Mouse (Mus musculus): Measurements from ENCODE around the gene Dmrt1.
A peak's percentile ranks its signal among the peaks of the same experiment; 100 is the strongest.

The Dmrt1 gene

GRCm38 (mm10) chr19:25545714-25546340 lies 40.4 kb downstream of the Dmrt1 start:
- no peak overlapping the region for H3K4me3 ChIP-seq (replicated peaks; ENCODE audit: low read length)
- TF ChIP-seq POU5F1 (IDR thresholded peaks at IDR 0.05; ENCODE audit: borderline replicate concordance, low read length) (no peak), CTCF (conservative IDR thresholded peaks at IDR 0.05; ENCODE audit: low read length) (peak; percentile 72), NANOG (IDR thresholded peaks at IDR 0.05; ENCODE audit: borderline replicate concordance, low read length) (no peak)
- no peaks in the 10 kb centered on the region for H3K27me3 ChIP-seq (ENCODE audit: insufficient read depth, low read length)
- H3K4me1 ChIP-seq (replicated peaks; ENCODE audit: low read depth, low read length), result peaks cover 40% of the 10 kb centered on the region
- no peaks in the 10 kb centered on the region for H3K9me3 ChIP-seq (ENCODE audit: low read length)
- peaks cover 8% of the 10 kb centered on the region for H3K36me3 ChIP-seq (ENCODE audit: insufficient read depth, low read length)

GRCm38 (mm10) chr19:25547086-25547643 lies 41.7 kb downstream of the Dmrt1 start:
- H3K9me3 ChIP-seq (ENCODE audit: low read length), result no peaks in the 10 kb centered on the region

GRCm38 (mm10) chr19:25550346-25550745 lies 44.9 kb downstream of the Dmrt1 start:
- Histone ChIP-seq H3K36me3 (ENCODE audit: insufficient read depth, low read length) (peaks cover 8% of the 10 kb centered on the region), H3K4me3 (replicated peaks; ENCODE audit: low read length) (no peak overlapping the region), H3K9me3 (ENCODE audit: low read length) (no peaks in the 10 kb centered on the region), H3K27me3 (ENCODE audit: insufficient read depth, low read length) (no peaks in the 10 kb centered on the region), H3K4me1 (replicated peaks; ENCODE audit: low read depth, low read length) (peaks cover 33% of the 10 kb centered on the region)
- TF ChIP-seq POU5F1 (IDR thresholded peaks at IDR 0.05; ENCODE audit: borderline replicate concordance, low read length), result no peak

More at GRCm38 (mm10) chr19:25547086-25547643, 41.7 kb downstream of the Dmrt1 start:
- Histone ChIP-seq H3K36me3 (ENCODE audit: insufficient read depth, low read length) (peaks cover 8% of the 10 kb centered on the region), H3K4me3 (replicated peaks; ENCODE audit: low read length) (no peak overlapping the region), H3K4me1 (replicated peaks; ENCODE audit: low read depth, low read length) (peaks cover 44% of the 10 kb centered on the region), H3K27me3 (ENCODE audit: insufficient read depth, low read length) (no peaks in the 10 kb centered on the region)
- no peak for TF ChIP-seq POU5F1 (IDR thresholded peaks at IDR 0.05; ENCODE audit: borderline replicate concordance, low read length)
- TF ChIP-seq NANOG (IDR thresholded peaks at IDR 0.05; ENCODE audit: borderline replicate concordance, low read length), result no peak
- TF ChIP-seq CTCF (conservative IDR thresholded peaks at IDR 0.05; ENCODE audit: low read length), result no peak

- peaks cover 27% of the 10 kb centered on the region for H3K4me1 ChIP-seq (replicated peaks; ENCODE audit: low read depth, low read length)
- no peaks in the 10 kb centered on the region for H3K27me3 ChIP-seq (ENCODE audit: insufficient read depth, low read length)
- H3K4me3 ChIP-seq (replicated peaks; ENCODE audit: low read length), result no peak overlapping the region
- no peaks in the 10 kb centered on the region for H3K9me3 ChIP-seq (ENCODE audit: low read length)
- H3K36me3 ChIP-seq (ENCODE audit: insufficient read depth, low read length), result peaks cover 5% of the 10 kb centered on the region
- TF ChIP-seq POU5F1 (IDR thresholded peaks at IDR 0.05; ENCODE audit: borderline replicate concordance, low read length) (no peak), CTCF (conservative IDR thresholded peaks at IDR 0.05; ENCODE audit: low read length) (no peak)
Measured at GRCm38 (mm10) chr19:25551053-25551452, 45.6 kb downstream of the Dmrt1 start.

GRCm38 (mm10) chr19:25564430-25564829 lies 59.0 kb downstream of the Dmrt1 start:
- 0 out of 2 replicates have a peak, but pooled peaks cover 7% of the 10 kb centered on the region for H3K36me3 ChIP-seq (ENCODE audit: insufficient read depth, low read length)
- peaks cover 19% of the 10 kb centered on the region for H3K4me1 ChIP-seq (replicated peaks; ENCODE audit: low read depth, low read length)
- no peak overlapping the region for H3K4me3 ChIP-seq (replicated peaks; ENCODE audit: low read length)
- TF ChIP-seq NANOG (IDR thresholded peaks at IDR 0.05; ENCODE audit: borderline replicate concordance, low read length) (no peak), CTCF (conservative IDR thresholded peaks at IDR 0.05; ENCODE audit: low read length) (no peak), POU5F1 (IDR thresholded peaks at IDR 0.05; ENCODE audit: borderline replicate concordance, low read length) (no peak)
- H3K9me3 ChIP-seq (ENCODE audit: low read length), result no peaks in the 10 kb centered on the region
- peaks cover 10% of the 10 kb centered on the region; the same call in 1 of the 2 replicates for H3K27me3 ChIP-seq (ENCODE audit: insufficient read depth, low read length)

- peaks cover 11% of the 10 kb centered on the region for H3K4me1 ChIP-seq (replicated peaks; ENCODE audit: low read depth, low read length)
- H3K27me3 ChIP-seq (ENCODE audit: insufficient read depth, low read length), result peaks cover 7% of the 10 kb centered on the region; the same call in 1 of the 2 replicates
- no peaks in the 10 kb centered on the region for H3K36me3 ChIP-seq (ENCODE audit: insufficient read depth, low read length)
- H3K9me3 ChIP-seq (ENCODE audit: low read length), result no peaks in the 10 kb centered on the region
- no peak overlapping the region for H3K4me3 ChIP-seq (replicated peaks; ENCODE audit: low read length)
- TF ChIP-seq NANOG (IDR thresholded peaks at IDR 0.05; ENCODE audit: borderline replicate concordance, low read length) (no peak), CTCF (conservative IDR thresholded peaks at IDR 0.05; ENCODE audit: low read length) (no peak), POU5F1 (IDR thresholded peaks at IDR 0.05; ENCODE audit: borderline replicate concordance, low read length) (no peak)
Measured at GRCm38 (mm10) chr19:25569778-25570177, 64.4 kb downstream of the Dmrt1 start.

GRCm38 (mm10) chr19:25574431-25574830 lies 69.0 kb downstream of the Dmrt1 start:
- H3K4me3 ChIP-seq (replicated peaks; ENCODE audit: low read length), result no peak overlapping the region
- no peaks in the 10 kb centered on the region for H3K27me3 ChIP-seq (ENCODE audit: insufficient read depth, low read length)
- no peaks in the 10 kb centered on the region for H3K9me3 ChIP-seq (ENCODE audit: low read length)
- H3K36me3 ChIP-seq (ENCODE audit: insufficient read depth, low read length), result no peaks in the 10 kb centered on the region
- TF ChIP-seq NANOG (IDR thresholded peaks at IDR 0.05; ENCODE audit: borderline replicate concordance, low read length) (no peak), POU5F1 (IDR thresholded peaks at IDR 0.05; ENCODE audit: borderline replicate concordance, low read length) (no peak), CTCF (conservative IDR thresholded peaks at IDR 0.05; ENCODE audit: low read length) (no peak)
- peaks cover 19% of the 10 kb centered on the region for H3K4me1 ChIP-seq (replicated peaks; ENCODE audit: low read depth, low read length)

- H3K4me1 ChIP-seq (replicated peaks; ENCODE audit: low read depth, low read length), result peaks cover 19% of the 10 kb centered on the region
- no peaks in the 10 kb centered on the region for H3K9me3 ChIP-seq (ENCODE audit: low read length)
- TF ChIP-seq POU5F1 (IDR thresholded peaks at IDR 0.05; ENCODE audit: borderline replicate concordance, low read length) (no peak), NANOG (IDR thresholded peaks at IDR 0.05; ENCODE audit: borderline replicate concordance, low read length) (0 out of 2 replicates have a peak, but pooled peaks have one; percentile 3)
- no peaks in the 10 kb centered on the region for H3K27me3 ChIP-seq (ENCODE audit: insufficient read depth, low read length)
- no peak overlapping the region for H3K4me3 ChIP-seq (replicated peaks; ENCODE audit: low read length)
- no peaks in the 10 kb centered on the region for H3K36me3 ChIP-seq (ENCODE audit: insufficient read depth, low read length)
Measured at GRCm38 (mm10) chr19:25574981-25575814, 69.8 kb downstream of the Dmrt1 start.
